Mouse (Mus musculus): Measurements from ENCODE around the gene Gzmb. TPM values are rescaled to one million over a fixed set of nuclear protein-coding genes. Genes with fewer than 3 reads are reported as not detected.

Gene Gzmb
- polyA plus RNA-seq, 1 experiment from 2014 or later, result not detected

- no peak overlapping the region for H3K4me3 ChIP-seq (ENCODE audit: low read depth, low read length)
- no peaks in the 10 kb centered on the region for H3K9me3 ChIP-seq (replicated peaks; ENCODE audit: control insufficient read depth, low read length)
- DNase-seq (ENCODE audit: low spot score) (no peak), ATAC-seq (replicated peaks; ENCODE audit: insufficient number of reproducible peaks, low FRiP score, low TSS enrichment, low read depth) (no peak)
- no peaks in the 10 kb centered on the region for H3K27me3 ChIP-seq (ENCODE audit: control insufficient read depth, insufficient read depth, low read length)
- WGBS, result 89% methylated on average over 1 of the region's 1 CpGs
- no peak overlapping the region for H3K9ac ChIP-seq (replicated peaks; ENCODE audit: low read length)
- H3K27ac ChIP-seq (replicated peaks; ENCODE audit: low read depth, low read length), result no peak overlapping the region
- no peak overlapping the region for H3K4me2 ChIP-seq (ENCODE audit: low read depth, low read length)
- H3K4me1 ChIP-seq (ENCODE audit: control insufficient read depth, insufficient read depth, low read length), result no peaks in the 10 kb centered on the region
- H3K36me3 ChIP-seq (replicated peaks; ENCODE audit: control insufficient read depth, insufficient read depth, low read depth, low read length), result no peaks in the 10 kb centered on the region
These were observed 4.0 kb upstream of the Gzmb start for GRCm38 (mm10) chr14:56266109-56266508.

- Histone ChIP-seq H3K9me3 (replicated peaks; ENCODE audit: control insufficient read depth, low read length) (no peaks in the 10 kb centered on the region), H3K4me2 (ENCODE audit: low read depth, low read length) (no peak overlapping the region), H3K27ac (replicated peaks; ENCODE audit: low read depth, low read length) (no peak overlapping the region), H3K4me3 (ENCODE audit: low read depth, low read length) (no peak overlapping the region), H3K9ac (replicated peaks; ENCODE audit: low read length) (no peak overlapping the region), H3K4me1 (ENCODE audit: control insufficient read depth, insufficient read depth, low read length) (no peaks in the 10 kb centered on the region), H3K27me3 (ENCODE audit: control insufficient read depth, insufficient read depth, low read length) (no peaks in the 10 kb centered on the region), H3K36me3 (replicated peaks; ENCODE audit: control insufficient read depth, insufficient read depth, low read depth, low read length) (no peaks in the 10 kb centered on the region)
- no peak for DNase-seq (ENCODE audit: low spot score)
- no peak for ATAC-seq (replicated peaks; ENCODE audit: insufficient number of reproducible peaks, low FRiP score, low TSS enrichment, low read depth)
These were observed 21.7 kb downstream of the Gzmb start for GRCm38 (mm10) chr14:56240409-56240808.

GRCm38 (mm10) chr14:56234556-56234955 is 27.5 kb downstream of the Gzmb start, which contains the start of gene Gzmc:
TSS of gene Gzmc (minus strand) at chr14:56234656.
- Histone ChIP-seq H3K27ac (replicated peaks; ENCODE audit: low read depth, low read length) (no peak within 1 kb of the TSS), H3K9ac (replicated peaks; ENCODE audit: low read length) (no peak within 1 kb of the TSS), H3K36me3 (replicated peaks; ENCODE audit: control insufficient read depth, insufficient read depth, low read depth, low read length) (no peaks in the 10 kb centered on the region), H3K4me1 (ENCODE audit: control insufficient read depth, insufficient read depth, low read length) (no peaks in the 10 kb centered on the region), H3K4me3 (ENCODE audit: low read depth, low read length) (no peak within 1 kb of the TSS), H3K27me3 (ENCODE audit: control insufficient read depth, insufficient read depth, low read length) (no peaks in the 10 kb centered on the region), H3K4me2 (ENCODE audit: low read depth, low read length) (no peak within 1 kb of the TSS), H3K9me3 (replicated peaks; ENCODE audit: control insufficient read depth, low read length) (no peaks in the 10 kb centered on the region)
- DNase-seq (ENCODE audit: low spot score), result no peak
- ATAC-seq (replicated peaks; ENCODE audit: insufficient number of reproducible peaks, low FRiP score, low TSS enrichment, low read depth), result no peak
- 85% methylated on average over 2 of the region's 2 CpGs for WGBS

GRCm38 (mm10) chr14:56211317-56211716 is 50.7 kb downstream of the Gzmb start, which contains the start of gene Gzmf:
TSS of gene Gzmf (minus strand) at chr14:56211417.
- no peaks in the 10 kb centered on the region for H3K36me3 ChIP-seq (replicated peaks; ENCODE audit: control insufficient read depth, insufficient read depth, low read depth, low read length)
- H3K9me3 ChIP-seq (replicated peaks; ENCODE audit: control insufficient read depth, low read length), result no peaks in the 10 kb centered on the region
- H3K27ac ChIP-seq (replicated peaks; ENCODE audit: low read depth, low read length), result no peak within 1 kb of the TSS
- 91% methylated on average over 4 of the region's 4 CpGs for WGBS
- no peak within 1 kb of the TSS for H3K4me3 ChIP-seq (ENCODE audit: low read depth, low read length)
- no peak within 1 kb of the TSS for H3K9ac ChIP-seq (replicated peaks; ENCODE audit: low read length)
- no peak for DNase-seq (ENCODE audit: low spot score)
- no peaks in the 10 kb centered on the region for H3K27me3 ChIP-seq (ENCODE audit: control insufficient read depth, insufficient read depth, low read length)
- no peak within 1 kb of the TSS for H3K4me2 ChIP-seq (ENCODE audit: low read depth, low read length)
- H3K4me1 ChIP-seq (ENCODE audit: control insufficient read depth, insufficient read depth, low read length), result no peaks in the 10 kb centered on the region
- ATAC-seq (replicated peaks; ENCODE audit: insufficient number of reproducible peaks, low FRiP score, low TSS enrichment, low read depth), result no peak

Other genes with a start within 250 kb of the Gzmb start
- gene Mcpt1, start 244.3 kb downstream of the Gzmb start, polyA plus RNA-seq (2014; fragmentation: Nextera tagmentation; extraction: Ambion mirVana), result not detected in 2 replicates
- not detected in 2 replicates for gene Mcpt9, start 231.8 kb downstream of the Gzmb start, polyA plus RNA-seq (2014; fragmentation: Nextera tagmentation; extraction: Ambion mirVana)
- gene Mcpt2, start 220.2 kb downstream of the Gzmb start, polyA plus RNA-seq (2014; fragmentation: Nextera tagmentation; extraction: Ambion mirVana), result not detected in 2 replicates
- gene Mcpt4, start 199.9 kb downstream of the Gzmb start, polyA plus RNA-seq (2014; fragmentation: Nextera tagmentation; extraction: Ambion mirVana), result not detected in 2 replicates
- not detected in 2 replicates for gene Mcpt8, start 177.0 kb downstream of the Gzmb start, polyA plus RNA-seq (2014; fragmentation: Nextera tagmentation; extraction: Ambion mirVana)
- not detected in 2 replicates for gene Ctsg, start 159.7 kb downstream of the Gzmb start, polyA plus RNA-seq (2014; fragmentation: Nextera tagmentation; extraction: Ambion mirVana)
- gene Gzme, start 141.6 kb downstream of the Gzmb start, polyA plus RNA-seq (2014; fragmentation: Nextera tagmentation; extraction: Ambion mirVana), result not detected in 2 replicates
- not detected in 2 replicates for gene Gzmd, start 129.7 kb downstream of the Gzmb start, polyA plus RNA-seq (2014; fragmentation: Nextera tagmentation; extraction: Ambion mirVana)
- gene Gzmg, start 102.7 kb downstream of the Gzmb start, polyA plus RNA-seq (2014; fragmentation: Nextera tagmentation; extraction: Ambion mirVana), result not detected in 2 replicates
- not detected in 2 replicates for gene Gzmn, start 87.7 kb downstream of the Gzmb start, polyA plus RNA-seq (2014; fragmentation: Nextera tagmentation; extraction: Ambion mirVana)
- not detected in 2 replicates for gene Gzmf, start 50.8 kb downstream of the Gzmb start, polyA plus RNA-seq (2014; fragmentation: Nextera tagmentation; extraction: Ambion mirVana)
- gene Gzmc, start 27.6 kb downstream of the Gzmb start, polyA plus RNA-seq (2014; fragmentation: Nextera tagmentation; extraction: Ambion mirVana), result not detected in 2 replicates
- 0.13 TPM in 1 of 2 replicates, not detected in the other for gene Atp12a, start 102.8 kb upstream of the Gzmb start, polyA plus RNA-seq (2014; fragmentation: Nextera tagmentation; extraction: Ambion mirVana)
- gene Rnf17, start 140.3 kb upstream of the Gzmb start, polyA plus RNA-seq (2014; fragmentation: Nextera tagmentation; extraction: Ambion mirVana), result 1.3 and 2.6 TPM in 2 replicates